Mouse (Mus musculus) kidney, embryonic 14.5 days (tissue): Measurements from ENCODE around the gene Mafk. TPM values are rescaled to one million over a fixed set of nuclear protein-coding genes. Genes with fewer than 3 reads are reported as not detected.
A peak's percentile ranks its signal among the peaks of the same experiment; 100 is the strongest.

Experiments
- ATAC-seq: fragments of 200-750 bp; cut with Nextera tagmentation; 2 replicates; pipeline ENCODE4 v1.8.0; 2017; ENCODE audit warnings: moderate number of reproducible peaks, mild to moderate bottlenecking, moderate TSS enrichment, moderate library complexity; ENCODE audit not compliant: low FRiP score, low TSS enrichment
- H3K27ac ChIP-seq: fragments of 300-500 bp; sonication (generic); 2 replicates; pipeline ENCODE4 v1.5.1; 2014; ENCODE audit warnings: low read depth, mild to moderate bottlenecking, low read length, moderate library complexity, mixed read lengths
- H3K27me3 ChIP-seq: fragments of 300-500 bp; sonication (generic); 2 replicates; pipeline ENCODE4 v1.6.1; 2014; ENCODE audit warnings: mild to moderate bottlenecking, low read length; ENCODE audit not compliant: control insufficient read depth, insufficient read depth
- H3K36me3 ChIP-seq: fragments of 300-500 bp; sonication (generic); 2 replicates; pipeline ENCODE4 v1.6.1; 2014; ENCODE audit warnings: low read length, mixed read lengths; ENCODE audit not compliant: control insufficient read depth, insufficient read depth
- H3K4me1 ChIP-seq: fragments of 300-500 bp; sonication (generic); 2 replicates; pipeline ENCODE4 v1.6.1; 2014; ENCODE audit warnings: low read length, mixed read lengths; ENCODE audit not compliant: control insufficient read depth, insufficient read depth
- H3K4me2 ChIP-seq: fragments of 300-500 bp; sonication (generic); replicated peaks from 2 replicates; pipeline ENCODE4 v1.6.1; 2014; ENCODE audit warnings: low read depth, mild to moderate bottlenecking, low read length
- H3K4me3 ChIP-seq: fragments of 300-500 bp; sonication (generic); 2 replicates; pipeline ENCODE4 v1.5.1; 2014; ENCODE audit warnings: mild to moderate bottlenecking, low read length
- H3K9ac ChIP-seq: fragments of 300-500 bp; sonication (generic); 2 replicates; pipeline ENCODE4 v1.6.1; 2014; ENCODE audit warnings: low read depth, mild to moderate bottlenecking, low read length, moderate library complexity
- H3K9me3 ChIP-seq: fragments of 300-500 bp; sonication (generic); 2 replicates; pipeline ENCODE4 v1.6.1; 2016; ENCODE audit warnings: low read length; ENCODE audit not compliant: control insufficient read depth
- WGBS: fragments of 180-500 bp; shearing (Covaris S2); extraction: QIAGEN DNeasy Blood & Tissue Kit; methylation state at CpG from one replicate; pipeline ENCODE4 v1.1.7; 2014; 5-methylcytosine and 5-hydroxymethylcytosine counted together
- polyA plus RNA-seq: library from polyadenylated mRNA; unstranded; fragments of >200 nt; fragmentation: Nextera tagmentation; extraction: Ambion mirVana; gene quantifications from 2 replicates; pipeline ENCODE4 v1.2.1, GENCODE M21; 2014

Gene Mafk
- polyA plus RNA-seq, 1 experiment from 2014 or later, result 5.3 TPM

GRCm38 (mm10) chr5:139799801-139800590, 8.7 kb downstream of the Mafk start:
- Histone ChIP-seq H3K4me3 (no peak overlapping the region), H3K27ac (no peak overlapping the region), H3K4me2 (no peak overlapping the region), H3K9ac (no peak overlapping the region), H3K9me3 (no peaks in the 10 kb centered on the region), H3K36me3 (peaks cover 18% of the 10 kb centered on the region; the same call in 1 of the 2 replicates), H3K4me1 (peaks cover 32% of the 10 kb centered on the region), H3K27me3 (no peaks in the 10 kb centered on the region)
- ATAC-seq, result no peak
- WGBS, result 91% methylated on average over 33 of the region's 33 CpGs

GRCm38 (mm10) chr5:139801231-139801630, 9.9 kb downstream of the Mafk start:
- Histone ChIP-seq H3K36me3 (peaks cover 18% of the 10 kb centered on the region; the same call in 1 of the 2 replicates), H3K9ac (no peak overlapping the region), H3K27ac (no peak overlapping the region), H3K4me1 (peaks cover 28% of the 10 kb centered on the region), H3K9me3 (no peaks in the 10 kb centered on the region), H3K4me3 (no peak overlapping the region), H3K27me3 (no peaks in the 10 kb centered on the region), H3K4me2 (no peak overlapping the region)
- WGBS, result 92% methylated on average over 8 of the region's 8 CpGs
- no peak for ATAC-seq

GRCm38 (mm10) chr5:139801880-139802279, 10.6 kb downstream of the Mafk start:
- H3K27me3 ChIP-seq, result no peaks in the 10 kb centered on the region
- 92% methylated on average over 10 of the region's 10 CpGs for WGBS

GRCm38 (mm10) chr5:139803165-139803564, 11.9 kb downstream of the Mafk start:
- Histone ChIP-seq H3K27ac (no peak overlapping the region), H3K27me3 (no peaks in the 10 kb centered on the region), H3K4me1 (peaks cover 9% of the 10 kb centered on the region), H3K36me3 (peaks cover 18% of the 10 kb centered on the region; the same call in 1 of the 2 replicates), H3K9ac (no peak overlapping the region), H3K9me3 (no peaks in the 10 kb centered on the region), H3K4me3 (no peak overlapping the region), H3K4me2 (peak overlapping the region; percentile 17; the same call in 1 of the 2 replicates)
- WGBS, result 72% methylated on average over 8 of the region's 8 CpGs
- ATAC-seq, result no peak

More at GRCm38 (mm10) chr5:139801880-139802279, 10.6 kb downstream of the Mafk start:
- Histone ChIP-seq H3K9me3 (no peaks in the 10 kb centered on the region), H3K4me1 (peaks cover 22% of the 10 kb centered on the region), H3K4me2 (no peak overlapping the region), H3K27ac (no peak overlapping the region), H3K9ac (no peak overlapping the region), H3K36me3 (peaks cover 18% of the 10 kb centered on the region; the same call in 1 of the 2 replicates), H3K4me3 (no peak overlapping the region)
- no peak for ATAC-seq

- peaks cover 4% of the 10 kb centered on the region; the same call in 1 of the 2 replicates for H3K4me1 ChIP-seq
- 14% methylated on average over 12 of the region's 12 CpGs for WGBS
- peak overlapping the region; percentile 17 for H3K4me2 ChIP-seq
- no peaks in the 10 kb centered on the region for H3K9me3 ChIP-seq
- no peak overlapping the region for H3K27ac ChIP-seq
- H3K9ac ChIP-seq, result no peak overlapping the region
- H3K36me3 ChIP-seq, result peaks cover 18% of the 10 kb centered on the region; the same call in 1 of the 2 replicates
- H3K27me3 ChIP-seq, result no peaks in the 10 kb centered on the region
- H3K4me3 ChIP-seq, result no peak overlapping the region
- peak; percentile 59 for ATAC-seq
Observed at GRCm38 (mm10) chr5:139803601-139804102, 12.3 kb downstream of the Mafk start.

GRCm38 (mm10) chr5:139804107-139804551, 12.8 kb downstream of the Mafk start:
- H3K9me3 ChIP-seq, result no peaks in the 10 kb centered on the region
- H3K4me1 ChIP-seq, result peaks cover 4% of the 10 kb centered on the region; the same call in 1 of the 2 replicates
- no peak overlapping the region for H3K9ac ChIP-seq
- peaks cover 18% of the 10 kb centered on the region; the same call in 1 of the 2 replicates for H3K36me3 ChIP-seq
- 14% methylated on average over 6 of the region's 6 CpGs for WGBS
- no peaks in the 10 kb centered on the region for H3K27me3 ChIP-seq
- no peak overlapping the region for H3K4me2 ChIP-seq
- H3K27ac ChIP-seq, result no peak overlapping the region
- ATAC-seq, result peak; percentile 56; the same call in 1 of the 2 replicates
- H3K4me3 ChIP-seq, result no peak overlapping the region

- WGBS, result 91% methylated on average over 11 of the region's 11 CpGs
- no peaks in the 10 kb centered on the region for H3K27me3 ChIP-seq
- no peak for ATAC-seq
- H3K36me3 ChIP-seq, result peaks cover 18% of the 10 kb centered on the region; the same call in 1 of the 2 replicates
- H3K4me3 ChIP-seq, result no peak overlapping the region
- peaks cover 4% of the 10 kb centered on the region; the same call in 1 of the 2 replicates for H3K4me1 ChIP-seq
- no peaks in the 10 kb centered on the region for H3K9me3 ChIP-seq
- H3K27ac ChIP-seq, result no peak overlapping the region
- no peak overlapping the region for H3K9ac ChIP-seq
- H3K4me2 ChIP-seq, result no peak overlapping the region
Observed at GRCm38 (mm10) chr5:139804573-139805111, 13.3 kb downstream of the Mafk start.

- H3K27ac ChIP-seq, result no peak overlapping the region
- peaks cover 7% of the 10 kb centered on the region; the same call in 1 of the 2 replicates for H3K36me3 ChIP-seq
- H3K9ac ChIP-seq, result no peak overlapping the region
- peaks cover 4% of the 10 kb centered on the region; the same call in 1 of the 2 replicates for H3K4me1 ChIP-seq
- H3K27me3 ChIP-seq, result no peaks in the 10 kb centered on the region
- no peak for ATAC-seq
- H3K4me2 ChIP-seq, result no peak overlapping the region
- 89% methylated on average over 8 of the region's 8 CpGs for WGBS
- no peak overlapping the region for H3K4me3 ChIP-seq
- no peaks in the 10 kb centered on the region for H3K9me3 ChIP-seq
Observed at GRCm38 (mm10) chr5:139805924-139806323, 14.6 kb downstream of the Mafk start.
